Mouse (Mus musculus): ENCODE results near the gene Glis1. TPM values are rescaled to one million over a fixed set of nuclear protein-coding genes. Genes with fewer than 3 reads are reported as not detected.

The Glis1 gene
- polyA plus RNA-seq, 1 experiment from 2014 or later = 6.3 TPM

GRCm38 (mm10) chr4:107514981-107515380 lies 80.6 kb downstream of the Glis1 start:
- H3K4me1 ChIP-seq (replicated peaks; ENCODE audit: control insufficient read depth, insufficient read depth, low read length) = no peaks in the 10 kb centered on the region
- H3K9me3 ChIP-seq (ENCODE audit: control insufficient read depth, low read length) = no peaks in the 10 kb centered on the region
- no peak overlapping the region for H3K9ac ChIP-seq (ENCODE audit: low read depth, low read length)
- ATAC-seq (ENCODE audit: low FRiP score) = no peak
- 93% methylated on average over 11 of the region's 11 CpGs for WGBS
- DNase-seq (ENCODE audit: low spot score) = no peak
- H3K4me2 ChIP-seq (replicated peaks; ENCODE audit: low read depth, low read length) = no peak overlapping the region
- no peaks in the 10 kb centered on the region for H3K36me3 ChIP-seq (ENCODE audit: control insufficient read depth, insufficient read depth, low read length)
- H3K27me3 ChIP-seq (ENCODE audit: control insufficient read depth, insufficient read depth, low read length) = no peaks in the 10 kb centered on the region
- no peak overlapping the region for H3K4me3 ChIP-seq (ENCODE audit: low read depth, low read length)
- H3K27ac ChIP-seq (ENCODE audit: low read depth, low read length) = no peak overlapping the region

- Histone ChIP-seq H3K36me3 (ENCODE audit: control insufficient read depth, insufficient read depth, low read length) (no peaks in the 10 kb centered on the region), H3K9me3 (ENCODE audit: control insufficient read depth, low read length) (no peaks in the 10 kb centered on the region), H3K27ac (ENCODE audit: low read depth, low read length) (no peak overlapping the region), H3K4me2 (replicated peaks; ENCODE audit: low read depth, low read length) (no peak overlapping the region), H3K4me3 (ENCODE audit: low read depth, low read length) (no peak overlapping the region), H3K4me1 (replicated peaks; ENCODE audit: control insufficient read depth, insufficient read depth, low read length) (no peaks in the 10 kb centered on the region), H3K27me3 (ENCODE audit: control insufficient read depth, insufficient read depth, low read length) (no peaks in the 10 kb centered on the region), H3K9ac (ENCODE audit: low read depth, low read length) (no peak overlapping the region)
- ATAC-seq (ENCODE audit: low FRiP score) (no peak), DNase-seq (ENCODE audit: low spot score) (no peak)
- 91% methylated on average over 7 of the region's 7 CpGs for WGBS
Observed at GRCm38 (mm10) chr4:107515626-107516025, 81.2 kb downstream of the Glis1 start.

- no peaks in the 10 kb centered on the region for H3K4me1 ChIP-seq (replicated peaks; ENCODE audit: control insufficient read depth, insufficient read depth, low read length)
- WGBS = 91% methylated on average over 11 of the region's 11 CpGs
- H3K36me3 ChIP-seq (ENCODE audit: control insufficient read depth, insufficient read depth, low read length) = no peaks in the 10 kb centered on the region
Observed at GRCm38 (mm10) chr4:107518766-107519165, 84.4 kb downstream of the Glis1 start.

GRCm38 (mm10) chr4:107520071-107520470 lies 85.7 kb downstream of the Glis1 start:
- Histone ChIP-seq H3K4me2 (replicated peaks; ENCODE audit: low read depth, low read length) (no peak overlapping the region), H3K4me3 (ENCODE audit: low read depth, low read length) (no peak overlapping the region), H3K27me3 (ENCODE audit: control insufficient read depth, insufficient read depth, low read length) (no peaks in the 10 kb centered on the region), H3K4me1 (replicated peaks; ENCODE audit: control insufficient read depth, insufficient read depth, low read length) (no peaks in the 10 kb centered on the region), H3K27ac (ENCODE audit: low read depth, low read length) (no peak overlapping the region), H3K36me3 (ENCODE audit: control insufficient read depth, insufficient read depth, low read length) (no peaks in the 10 kb centered on the region), H3K9ac (ENCODE audit: low read depth, low read length) (no peak overlapping the region), H3K9me3 (ENCODE audit: control insufficient read depth, low read length) (no peaks in the 10 kb centered on the region)
- 83% methylated on average over 5 of the region's 5 CpGs for WGBS
- DNase-seq (ENCODE audit: low spot score) = no peak
- no peak for ATAC-seq (ENCODE audit: low FRiP score)

More at GRCm38 (mm10) chr4:107518766-107519165, 84.4 kb downstream of the Glis1 start:
- Histone ChIP-seq H3K27me3 (ENCODE audit: control insufficient read depth, insufficient read depth, low read length) (no peaks in the 10 kb centered on the region), H3K9ac (ENCODE audit: low read depth, low read length) (no peak overlapping the region), H3K9me3 (ENCODE audit: control insufficient read depth, low read length) (no peaks in the 10 kb centered on the region), H3K4me2 (replicated peaks; ENCODE audit: low read depth, low read length) (no peak overlapping the region), H3K4me3 (ENCODE audit: low read depth, low read length) (no peak overlapping the region), H3K27ac (ENCODE audit: low read depth, low read length) (no peak overlapping the region)
- no peak for ATAC-seq (ENCODE audit: low FRiP score)
- DNase-seq (ENCODE audit: low spot score) = no peak

- Histone ChIP-seq H3K9ac (ENCODE audit: low read depth, low read length) (no peak overlapping the region), H3K9me3 (ENCODE audit: control insufficient read depth, low read length) (no peaks in the 10 kb centered on the region), H3K4me1 (replicated peaks; ENCODE audit: control insufficient read depth, insufficient read depth, low read length) (no peaks in the 10 kb centered on the region), H3K36me3 (ENCODE audit: control insufficient read depth, insufficient read depth, low read length) (no peaks in the 10 kb centered on the region), H3K4me3 (ENCODE audit: low read depth, low read length) (no peak overlapping the region), H3K27ac (ENCODE audit: low read depth, low read length) (no peak overlapping the region), H3K27me3 (ENCODE audit: control insufficient read depth, insufficient read depth, low read length) (no peaks in the 10 kb centered on the region), H3K4me2 (replicated peaks; ENCODE audit: low read depth, low read length) (no peak overlapping the region)
- ATAC-seq (ENCODE audit: low FRiP score) (no peak), DNase-seq (ENCODE audit: low spot score) (no peak)
- 46% methylated on average over 5 of the region's 5 CpGs for WGBS
Observed at GRCm38 (mm10) chr4:107520816-107521215, 86.4 kb downstream of the Glis1 start.

GRCm38 (mm10) chr4:107523607-107524151 lies 89.3 kb downstream of the Glis1 start:
- no peak overlapping the region for H3K4me2 ChIP-seq (replicated peaks; ENCODE audit: low read depth, low read length)
- no peaks in the 10 kb centered on the region for H3K4me1 ChIP-seq (replicated peaks; ENCODE audit: control insufficient read depth, insufficient read depth, low read length)
- H3K27me3 ChIP-seq (ENCODE audit: control insufficient read depth, insufficient read depth, low read length) = no peaks in the 10 kb centered on the region
- no peak overlapping the region for H3K9ac ChIP-seq (ENCODE audit: low read depth, low read length)
- 58% methylated on average over 11 of the region's 11 CpGs for WGBS
- DNase-seq (ENCODE audit: low spot score) = no peak
- no peak overlapping the region for H3K27ac ChIP-seq (ENCODE audit: low read depth, low read length)
- H3K9me3 ChIP-seq (ENCODE audit: control insufficient read depth, low read length) = no peaks in the 10 kb centered on the region
- ATAC-seq (ENCODE audit: low FRiP score) = no peak
- no peak overlapping the region for H3K4me3 ChIP-seq (ENCODE audit: low read depth, low read length)
- H3K36me3 ChIP-seq (ENCODE audit: control insufficient read depth, insufficient read depth, low read length) = no peaks in the 10 kb centered on the region

GRCm38 (mm10) chr4:107535126-107535525 lies 100.7 kb downstream of the Glis1 start:
- H3K27me3 ChIP-seq (ENCODE audit: control insufficient read depth, insufficient read depth, low read length) = no peaks in the 10 kb centered on the region
- no peak for DNase-seq (ENCODE audit: low spot score)
- 84% methylated on average over 11 of the region's 11 CpGs for WGBS
- H3K4me3 ChIP-seq (ENCODE audit: low read depth, low read length) = no peak overlapping the region
- H3K4me2 ChIP-seq (replicated peaks; ENCODE audit: low read depth, low read length) = no peak overlapping the region
- no peak for ATAC-seq (ENCODE audit: low FRiP score)
- no peaks in the 10 kb centered on the region for H3K36me3 ChIP-seq (ENCODE audit: control insufficient read depth, insufficient read depth, low read length)
- no peak overlapping the region for H3K9ac ChIP-seq (ENCODE audit: low read depth, low read length)
- H3K27ac ChIP-seq (ENCODE audit: low read depth, low read length) = no peak overlapping the region
- no peaks in the 10 kb centered on the region for H3K9me3 ChIP-seq (ENCODE audit: control insufficient read depth, low read length)
- H3K4me1 ChIP-seq (replicated peaks; ENCODE audit: control insufficient read depth, insufficient read depth, low read length) = no peaks in the 10 kb centered on the region

- Histone ChIP-seq H3K27ac (ENCODE audit: low read depth, low read length) (no peak overlapping the region), H3K9me3 (ENCODE audit: control insufficient read depth, low read length) (no peaks in the 10 kb centered on the region), H3K9ac (ENCODE audit: low read depth, low read length) (no peak overlapping the region), H3K4me1 (replicated peaks; ENCODE audit: control insufficient read depth, insufficient read depth, low read length) (no peaks in the 10 kb centered on the region), H3K4me3 (ENCODE audit: low read depth, low read length) (no peak overlapping the region), H3K27me3 (ENCODE audit: control insufficient read depth, insufficient read depth, low read length) (no peaks in the 10 kb centered on the region), H3K4me2 (replicated peaks; ENCODE audit: low read depth, low read length) (no peak overlapping the region), H3K36me3 (ENCODE audit: control insufficient read depth, insufficient read depth, low read length) (no peaks in the 10 kb centered on the region)
- DNase-seq (ENCODE audit: low spot score) (peak; percentile 46), ATAC-seq (ENCODE audit: low FRiP score) (0 out of 2 replicates have a peak, but pooled peaks have one; percentile 45)
- 41% methylated on average over 13 of the region's 13 CpGs for whole genome bisulfite sequencing
Observed at GRCm38 (mm10) chr4:107538116-107538515, 103.7 kb downstream of the Glis1 start.

GRCm38 (mm10) chr4:107538561-107538960 lies 104.2 kb downstream of the Glis1 start:
- DNase-seq (ENCODE audit: low spot score) = no peak
- 0 out of 2 replicates have a peak, but pooled peaks have one; percentile 22 for ATAC-seq (ENCODE audit: low FRiP score)
- Histone ChIP-seq H3K4me2 (replicated peaks; ENCODE audit: low read depth, low read length) (no peak overlapping the region), H3K36me3 (ENCODE audit: control insufficient read depth, insufficient read depth, low read length) (no peaks in the 10 kb centered on the region), H3K27ac (ENCODE audit: low read depth, low read length) (no peak overlapping the region), H3K4me3 (ENCODE audit: low read depth, low read length) (no peak overlapping the region), H3K9me3 (ENCODE audit: control insufficient read depth, low read length) (no peaks in the 10 kb centered on the region), H3K27me3 (ENCODE audit: control insufficient read depth, insufficient read depth, low read length) (no peaks in the 10 kb centered on the region), H3K4me1 (replicated peaks; ENCODE audit: control insufficient read depth, insufficient read depth, low read length) (no peaks in the 10 kb centered on the region), H3K9ac (ENCODE audit: low read depth, low read length) (no peak overlapping the region)
- WGBS = 64% methylated on average over 3 of the region's 3 CpGs
